Mouse (Mus musculus) kidney, postnatal 4 days (tissue): ENCODE results near the gene Pyy.
A peak's percentile ranks its signal among the peaks of the same experiment; 100 is the strongest.

Source experiments
- DNase-seq, 2 experiments: peaks; one replicate each; pipeline ENCODE4 v3.0.0; 2021; ENCODE audit warnings: mixed read lengths in 2 of 2

Pyy gene

GRCm38 (mm10) chr11:102107732-102108131 is at the start of gene Pyy:
TSS of gene Pyy (minus strand) at chr11:102107832.
- no peak for DNase-seq

- DNase-seq = no peak
Measured at GRCm38 (mm10) chr11:102156786-102157089, 49.1 kb upstream of the Pyy start.

- DNase-seq = peak; percentile 95
Measured at GRCm38 (mm10) chr11:102156039-102156785, 48.6 kb upstream of the Pyy start, which contains the start of gene Tmem101. TSS of gene Tmem101 (minus strand) at chr11:102156404.

GRCm38 (mm10) chr11:102147213-102147989 is 39.8 kb upstream of the Pyy start:
- DNase-seq = peak in 1 of 2 experiments; percentile 29

GRCm38 (mm10) chr11:102146531-102146930 is 38.9 kb upstream of the Pyy start:
- no peak for DNase-seq

GRCm38 (mm10) chr11:102146005-102146404 is 38.4 kb upstream of the Pyy start:
- peak in 1 of 2 experiments; percentile 25 for DNase-seq

- DNase-seq = peak; percentile 28 to 53
Measured at GRCm38 (mm10) chr11:102145471-102146001, 37.9 kb upstream of the Pyy start, which contains the start of gene Nags. TSS of gene Nags (plus strand) at chr11:102145513.

GRCm38 (mm10) chr11:102144957-102145470 is 37.4 kb upstream of the Pyy start:
- DNase-seq = no peak

GRCm38 (mm10) chr11:102142355-102142754 is 34.7 kb upstream of the Pyy start:
- no peak for DNase-seq

- peak; percentile 73 for DNase-seq
Measured at GRCm38 (mm10) chr11:102140508-102140907, 32.9 kb upstream of the Pyy start.

GRCm38 (mm10) chr11:102138447-102138740 is 30.8 kb upstream of the Pyy start:
- DNase-seq = peak; percentile 77 to 83

- no peak for DNase-seq
Measured at GRCm38 (mm10) chr11:102137625-102138446, 30.2 kb upstream of the Pyy start.

GRCm38 (mm10) chr11:102134516-102134915 is 26.9 kb upstream of the Pyy start:
- DNase-seq = no peak

- no peak for DNase-seq
Measured at GRCm38 (mm10) chr11:102117386-102117785, 9.8 kb upstream of the Pyy start.

- no peak for DNase-seq
Measured at GRCm38 (mm10) chr11:102116241-102116640, 8.6 kb upstream of the Pyy start.

GRCm38 (mm10) chr11:102111576-102111975 is 3.9 kb upstream of the Pyy start:
- DNase-seq = no peak

GRCm38 (mm10) chr11:102106911-102107310 is 721 bp downstream of the Pyy start:
- DNase-seq = peak; percentile 38 to 41

GRCm38 (mm10) chr11:102102485-102103258 is 5.0 kb downstream of the Pyy start:
- peak; percentile 84 to 87 for DNase-seq

GRCm38 (mm10) chr11:102101219-102101618 is 6.4 kb downstream of the Pyy start, which contains the start of gene Ppy:
TSS of gene Ppy (minus strand) at chr11:102101319.
- no peak for DNase-seq

- peak; percentile 82 to 91 for DNase-seq
Measured at GRCm38 (mm10) chr11:102096887-102097391, 10.7 kb downstream of the Pyy start.

- no peak for DNase-seq
Measured at GRCm38 (mm10) chr11:102096446-102096845, 11.2 kb downstream of the Pyy start.

- DNase-seq = no peak
Measured at GRCm38 (mm10) chr11:102095676-102096075, 12.0 kb downstream of the Pyy start.
